Mouse (Mus musculus) forebrain, embryonic 11.5 days (tissue): Measurements from ENCODE around the gene Ppib. TPM values are rescaled to one million over a fixed set of nuclear protein-coding genes. Genes with fewer than 3 reads are reported as not detected.

ENCODE experiments used
- polyA plus RNA-seq: library from polyadenylated mRNA; unstranded; fragments of >200 nt; fragmentation: Nextera tagmentation; extraction: Ambion mirVana; gene quantifications from 2 replicates; pipeline ENCODE4 v1.2.1, GENCODE M21; 2014

Ppib gene
- polyA plus RNA-seq, 1 experiment from 2014 or later = 416 TPM

Other genes starting within 250 kb of the Ppib start
- 12.3 and 12.9 TPM in 2 replicates for gene Zfp609, start 232.7 kb upstream of the Ppib start, polyA plus RNA-seq
- 264 and 318 TPM in 2 replicates for gene Pclaf, start 170.0 kb upstream of the Ppib start, polyA plus RNA-seq
- gene Trip4, start 151.4 kb upstream of the Ppib start, polyA plus RNA-seq = 34.6 and 38.9 TPM in 2 replicates
- 21.2 and 24.4 TPM in 2 replicates for gene Csnk1g1, start 151.3 kb upstream of the Ppib start, polyA plus RNA-seq
- 1.6 and 2.7 TPM in 2 replicates for gene Snx22, start 9.5 kb downstream of the Ppib start, polyA plus RNA-seq
- 140 TPM in 2 replicates for gene Snx1, start 66.4 kb downstream of the Ppib start, polyA plus RNA-seq
- gene Ciao2a, start 66.4 kb downstream of the Ppib start, polyA plus RNA-seq = 149 and 161 TPM in 2 replicates
- 8.7 and 9.0 TPM in 2 replicates for gene Dapk2, start 98.0 kb downstream of the Ppib start, polyA plus RNA-seq